Mouse (Mus musculus) ES-Bruce4 (cell line): ENCODE data around the gene Alcam. TPM values are rescaled to one million over a fixed set of nuclear protein-coding genes. Genes with fewer than 3 reads are reported as not detected.

Experiments used
- H3K27ac ChIP-seq: 2 replicates; pipeline ENCODE4 v1.5.1; 2012; ENCODE audit warnings: low read length, inconsistent platforms; ENCODE audit not compliant: insufficient read depth
- H3K27me3 ChIP-seq: 2 replicates; pipeline ENCODE4 v1.6.1; 2012; ENCODE audit warnings: mild to moderate bottlenecking, low read length, inconsistent platforms; ENCODE audit not compliant: control insufficient read depth, poor library complexity, insufficient read depth, severe bottlenecking
- H3K36me3 ChIP-seq: 2 replicates; pipeline ENCODE4 v1.6.1; 2012; ENCODE audit warnings: inconsistent platforms, mild to moderate bottlenecking, low read length, moderate library complexity; ENCODE audit not compliant: control insufficient read depth, poor library complexity, insufficient read depth, severe bottlenecking
- H3K4me1 ChIP-seq: one replicate; pipeline ENCODE4 v1.8.1; 2011; ENCODE audit warnings: low read length; ENCODE audit not compliant: control insufficient read depth, insufficient read depth
- H3K4me3 ChIP-seq: 2 replicates; pipeline ENCODE4 v1.5.1; 2011; ENCODE audit warnings: low read depth, mild to moderate bottlenecking, low read length
- H3K9ac ChIP-seq: 2 replicates; pipeline ENCODE4 v1.6.1; 2012; ENCODE audit warnings: low read depth, mild to moderate bottlenecking, inconsistent platforms; ENCODE audit not compliant: poor library complexity, severe bottlenecking
- H3K9me3 ChIP-seq: replicated peaks from 2 replicates; pipeline ENCODE4 v1.6.1; 2012; ENCODE audit warnings: mild to moderate bottlenecking, low read length, inconsistent platforms; ENCODE audit not compliant: control insufficient read depth, poor library complexity, insufficient read depth, severe bottlenecking
- CTCF ChIP-seq: IDR thresholded peaks from one replicate; pipeline ENCODE4 v1.8.1; 2011; ENCODE audit warnings: low read depth, low read length
- EP300 ChIP-seq: IDR thresholded peaks from 2 replicates; pipeline ENCODE4 v1.6.1; 2011; ENCODE audit warnings: low read depth, low read length; ENCODE audit not compliant: insufficient read depth
- POLR2A ChIP-seq: IDR thresholded peaks from one replicate; pipeline ENCODE4 v1.8.1; 2011; ENCODE audit warnings: low read length; ENCODE audit not compliant: insufficient read depth
- polyA plus RNA-seq: library from polyadenylated mRNA; stranded (reverse); fragments of >200 nt; gene quantifications from 2 replicates; pipeline ENCODE4 v1.2.4, GENCODE M21; 2011; ENCODE audit warnings: low read depth; ENCODE audit not compliant: missing spikeins, insufficient read depth, insufficient read length

Alcam gene
- polyA plus RNA-seq, 1 experiment, result 1.3 TPM

- no peaks in the 10 kb centered on the region for H3K27me3 ChIP-seq
- H3K27ac ChIP-seq, result no peak overlapping the region
- H3K9me3 ChIP-seq, result no peaks in the 10 kb centered on the region
- H3K4me3 ChIP-seq, result no peak overlapping the region
- H3K9ac ChIP-seq, result no peak overlapping the region
- no peaks in the 10 kb centered on the region for H3K4me1 ChIP-seq
- no peak for TF ChIP-seq EP300
- no peak for TF ChIP-seq POLR2A
- TF ChIP-seq CTCF, result no peak
- H3K36me3 ChIP-seq, result no peaks in the 10 kb centered on the region
Observed at GRCm38 (mm10) chr16:52438216-52438904, 15.5 kb downstream of the Alcam start.

GRCm38 (mm10) chr16:52433189-52433588 is 20.7 kb downstream of the Alcam start:
- Histone ChIP-seq H3K4me1 (no peaks in the 10 kb centered on the region), H3K27ac (no peak overlapping the region), H3K9me3 (no peaks in the 10 kb centered on the region; the same call in 1 of the 2 replicates), H3K4me3 (no peak overlapping the region), H3K9ac (no peak overlapping the region), H3K27me3 (no peaks in the 10 kb centered on the region), H3K36me3 (no peaks in the 10 kb centered on the region)
- TF ChIP-seq CTCF (no peak), EP300 (no peak), POLR2A (no peak)

- H3K36me3 ChIP-seq, result no peaks in the 10 kb centered on the region
- H3K27ac ChIP-seq, result no peak overlapping the region
- H3K4me1 ChIP-seq, result no peaks in the 10 kb centered on the region
- H3K4me3 ChIP-seq, result no peak overlapping the region
- no peaks in the 10 kb centered on the region for H3K27me3 ChIP-seq
- TF ChIP-seq EP300 (no peak), CTCF (no peak), POLR2A (no peak)
- no peaks in the 10 kb centered on the region; the same call in 1 of the 2 replicates for H3K9me3 ChIP-seq
- no peak overlapping the region for H3K9ac ChIP-seq
Observed at GRCm38 (mm10) chr16:52432072-52432471, 21.8 kb downstream of the Alcam start.

- Histone ChIP-seq H3K4me3 (no peak overlapping the region), H3K36me3 (no peaks in the 10 kb centered on the region), H3K9ac (no peak overlapping the region), H3K4me1 (no peaks in the 10 kb centered on the region), H3K27me3 (no peaks in the 10 kb centered on the region), H3K27ac (no peak overlapping the region), H3K9me3 (no peaks in the 10 kb centered on the region; the same call in 1 of the 2 replicates)
- TF ChIP-seq EP300 (no peak), CTCF (no peak), POLR2A (no peak)
Observed at GRCm38 (mm10) chr16:52431590-52431989, 22.3 kb downstream of the Alcam start.

GRCm38 (mm10) chr16:52430073-52430472 is 23.8 kb downstream of the Alcam start:
- no peak overlapping the region for H3K9ac ChIP-seq
- no peak overlapping the region for H3K27ac ChIP-seq
- no peaks in the 10 kb centered on the region for H3K36me3 ChIP-seq
- no peak overlapping the region for H3K4me3 ChIP-seq
- no peaks in the 10 kb centered on the region for H3K4me1 ChIP-seq
- no peaks in the 10 kb centered on the region for H3K27me3 ChIP-seq
- TF ChIP-seq EP300, result no peak
- TF ChIP-seq POLR2A, result no peak
- no peak for TF ChIP-seq CTCF
- H3K9me3 ChIP-seq, result no peaks in the 10 kb centered on the region; the same call in 1 of the 2 replicates

GRCm38 (mm10) chr16:52429661-52430060 is 24.2 kb downstream of the Alcam start:
- Histone ChIP-seq H3K27ac (no peak overlapping the region), H3K27me3 (no peaks in the 10 kb centered on the region), H3K9ac (no peak overlapping the region), H3K9me3 (no peaks in the 10 kb centered on the region; the same call in 1 of the 2 replicates), H3K4me1 (no peaks in the 10 kb centered on the region), H3K36me3 (no peaks in the 10 kb centered on the region), H3K4me3 (no peak overlapping the region)
- TF ChIP-seq EP300, result no peak
- no peak for TF ChIP-seq CTCF
- no peak for TF ChIP-seq POLR2A
